In genomic region chr15:3582807-3583636, GRCm38 (mm10) we compare ENCODE assay signal across 9 mouse cellular contexts. TPM values are rescaled to one million over a fixed set of nuclear protein-coding genes. Genes with fewer than 3 reads are reported as not detected.
A peak's percentile ranks its signal among the peaks of the same experiment; 100 is the strongest.
DNase-seq lines count a peak whose midpoint lies in the region; ATAC-seq and TF ChIP-seq lines count a peak whose summit lies in the region.
"Had no signal": no experiment of that assay in that cellular context is flagged by ENCODE, and none has a peak within 500 bp of the region (broad histone marks: within the 10 kb centered on the region; RNA-seq: fewer than 3 reads in every experiment).

Gene Ghr, minus strand, starts transcription at chr15:3583492.

- no peak within 1 kb of the TSS for H3K9ac ChIP-seq in CH12.LX (ENCODE audit: insufficient read depth, low read depth)
- peak within 1 kb of the TSS; percentile 71 for H3K9ac ChIP-seq in forebrain, embryonic 13.5 days
- H3K9ac ChIP-seq in heart, postnatal 0 days (replicated peaks; ENCODE audit: low read depth, low read length), result peak within 1 kb of the TSS; percentile 88
- peak within 1 kb of the TSS; percentile 49; the same call in 1 of the 2 replicates for H3K9ac ChIP-seq in liver, embryonic 15.5 days
- H3K9ac ChIP-seq in neural tube, embryonic 13.5 days, result peak within 1 kb of the TSS; percentile 75

- H3K79me2 ChIP-seq in CH12.LX (replicated peaks; ENCODE audit: control insufficient read depth, extremely low read depth, insufficient read depth, poor library complexity, severe bottlenecking), result no peaks in the 10 kb centered on the region

- H3K4me3 ChIP-seq in CH12.LX (replicated peaks in 1 of 3; ENCODE audit: low read depth in 2 of 3, low read length in 2 of 3, poor library complexity in 1 of 3), result peak within 1 kb of the TSS in 2 of 3 experiments; percentile 46 to 53
- peak within 1 kb of the TSS; percentile 58 for H3K4me3 ChIP-seq in forebrain, embryonic 13.5 days
- H3K4me3 ChIP-seq in heart, postnatal 0 days (ENCODE audit: low read depth, low read length), result peak within 1 kb of the TSS; percentile 98
- H3K4me3 ChIP-seq in liver, embryonic 15.5 days (replicated peaks), result peak within 1 kb of the TSS; percentile 59
- H3K4me3 ChIP-seq in neural tube, embryonic 13.5 days, result peak within 1 kb of the TSS; percentile 62

- no peak for TF ChIP-seq POLR2A in CH12.LX (IDR thresholded peaks at IDR 0.05; ENCODE audit: low read depth, low read length)

- in situ Hi-C loops in CH12.LX (cut with MboI; ENCODE audit: low pct_ligation_motif_present, low pct_unique_long_range_greater_than_20kb, low sequenced_read_pairs), result no loop called here

- dilution Hi-C loops in CH12.LX (cut with MboI; ENCODE audit: extremely low pct_ligation_motif_present, extremely low pct_unique_long_range_greater_than_20kb, low sequenced_read_pairs), result no loop called here

- peak; percentile 66 for DNase-seq in CH12.LX (ENCODE audit: extremely low read depth)
- peak; percentile 63 for DNase-seq in c-Kit-positive CD71-negative TER-119-negative erythroid progenitor cells, embryonic 14.5 days (ENCODE audit: low read depth)
- peak; percentile 90 for DNase-seq in heart, postnatal 0 days (ENCODE audit: low spot score)
- peak; percentile 88 to 93 for DNase-seq in kidney, postnatal 4 days
- DNase-seq in testis, postnatal 10 days (ENCODE audit: low spot score), result peak; percentile 86

- no peak within 1 kb of the TSS for H3K27ac ChIP-seq in CH12.LX (ENCODE audit: insufficient read depth, low read depth)
- peak within 1 kb of the TSS; percentile 85 for H3K27ac ChIP-seq in forebrain, embryonic 13.5 days
- peak within 1 kb of the TSS; percentile 98 for H3K27ac ChIP-seq in heart, postnatal 0 days (ENCODE audit: low read depth)
- peak within 1 kb of the TSS; percentile 83 for H3K27ac ChIP-seq in liver, embryonic 15.5 days (replicated peaks)
- H3K27ac ChIP-seq in neural tube, embryonic 13.5 days (replicated peaks), result peak within 1 kb of the TSS; percentile 91
- H3K27ac ChIP-seq: macrophage had no signal

- no peaks in the 10 kb centered on the region for H3K27me3 ChIP-seq in CH12.LX (replicated peaks)
- H3K27me3 ChIP-seq in forebrain, embryonic 13.5 days, result 0 out of 2 replicates have a peak, but pooled peaks cover 2% of the 10 kb centered on the region
- H3K27me3 ChIP-seq in heart, postnatal 0 days (ENCODE audit: control insufficient read depth, insufficient read depth, low read length), result no peaks in the 10 kb centered on the region
- peaks cover 18% of the 10 kb centered on the region for H3K27me3 ChIP-seq in liver, embryonic 15.5 days
- H3K27me3 ChIP-seq in neural tube, embryonic 13.5 days, result no peaks in the 10 kb centered on the region

- peak; percentile 30 for TF ChIP-seq RAD21 in CH12.LX (IDR thresholded peaks at IDR 0.05; ENCODE audit: low read depth, low read length)

- ATAC-seq in forebrain, embryonic 13.5 days, result peak; percentile 96
- ATAC-seq in heart, postnatal 0 days (ENCODE audit: insufficient read depth, low read depth), result peak; percentile 88
- ATAC-seq in liver, embryonic 15.5 days (ENCODE audit: insufficient read depth), result peak; percentile 76
- peak; percentile 96 for ATAC-seq in neural tube, embryonic 13.5 days (ENCODE audit: low read depth)

- under 1% methylated on average over 47 of the region's 52 CpGs for WGBS in forebrain, embryonic 13.5 days
- WGBS in heart, postnatal 0 days, result under 1% methylated on average over 42 of the region's 52 CpGs
- under 1% methylated on average over 48 of the region's 52 CpGs for WGBS in liver, embryonic 15.5 days (ENCODE audit: insufficient replicate concordance)
- WGBS in neural tube, embryonic 13.5 days, result under 1% methylated on average over 44 of the region's 52 CpGs

- TF ChIP-seq CTCF in CH12.LX (conservative IDR thresholded peaks at IDR 0.05 in 1 of 2, IDR thresholded peaks at IDR 0.05 in 1 of 2; ENCODE audit: low read depth in 2 of 2, low read length in 2 of 2), result peak; percentile 32 to 57; a peak in 3 of 4 replicates
- peak; percentile 79 for TF ChIP-seq CTCF in heart, postnatal 0 days (IDR thresholded peaks at IDR 0.05; ENCODE audit: low read depth)

- peak within 1 kb of the TSS; percentile 31 for H3K4me2 ChIP-seq in CH12.LX (ENCODE audit: insufficient read depth, low read depth, poor library complexity, severe bottlenecking)
- H3K4me2 ChIP-seq in forebrain, embryonic 13.5 days, result peak within 1 kb of the TSS; percentile 76
- peak within 1 kb of the TSS; percentile 66 for H3K4me2 ChIP-seq in heart, postnatal 0 days (ENCODE audit: low read depth, low read length)
- H3K4me2 ChIP-seq in liver, embryonic 15.5 days, result peak within 1 kb of the TSS; percentile 66
- H3K4me2 ChIP-seq in neural tube, embryonic 13.5 days, result peak within 1 kb of the TSS; percentile 81

- H3K36me3 ChIP-seq in CH12.LX (replicated peaks in 1 of 2; ENCODE audit: control insufficient read depth in 1 of 2, insufficient read depth in 1 of 2, low read length in 1 of 2), result no peaks in the 10 kb centered on the region
- H3K36me3 ChIP-seq in forebrain, embryonic 13.5 days (ENCODE audit: poor library complexity, severe bottlenecking), result no peaks in the 10 kb centered on the region
- H3K36me3 ChIP-seq in heart, postnatal 0 days (replicated peaks; ENCODE audit: control insufficient read depth, insufficient read depth, low read length), result no peaks in the 10 kb centered on the region
- no peaks in the 10 kb centered on the region for H3K36me3 ChIP-seq in liver, embryonic 15.5 days (replicated peaks)
- H3K36me3 ChIP-seq in neural tube, embryonic 13.5 days, result no peaks in the 10 kb centered on the region

- no peak for TF ChIP-seq EP300 in CH12.LX (IDR thresholded peaks at IDR 0.05; ENCODE audit: low read length)
- no peak for TF ChIP-seq EP300 in heart, postnatal 0 days (IDR thresholded peaks at IDR 0.05; ENCODE audit: low read depth)

- H3K9me3 ChIP-seq in CH12.LX (replicated peaks; ENCODE audit: low read length), result no peaks in the 10 kb centered on the region
- H3K9me3 ChIP-seq in forebrain, embryonic 13.5 days (replicated peaks), result no peaks in the 10 kb centered on the region
- no peaks in the 10 kb centered on the region for H3K9me3 ChIP-seq in heart, postnatal 0 days (replicated peaks; ENCODE audit: control insufficient read depth, low read length)
- H3K9me3 ChIP-seq in liver, embryonic 15.5 days (replicated peaks), result no peaks in the 10 kb centered on the region
- H3K9me3 ChIP-seq in neural tube, embryonic 13.5 days, result no peaks in the 10 kb centered on the region

- H3K4me1 ChIP-seq in CH12.LX (ENCODE audit: control insufficient read depth in 1 of 2, insufficient read depth in 2 of 2), result peaks cover 0 to 8% of the 10 kb centered on the region in 2 experiments; a peak in 2 of 4 replicates
- H3K4me1 ChIP-seq in forebrain, embryonic 13.5 days, result peaks cover 8% of the 10 kb centered on the region
- peaks cover 18% of the 10 kb centered on the region for H3K4me1 ChIP-seq in heart, postnatal 0 days (ENCODE audit: control insufficient read depth, insufficient read depth)
- H3K4me1 ChIP-seq in liver, embryonic 15.5 days (replicated peaks), result 0 out of 2 replicates have a peak, but pooled peaks cover 5% of the 10 kb centered on the region
- peaks cover 10% of the 10 kb centered on the region for H3K4me1 ChIP-seq in neural tube, embryonic 13.5 days (replicated peaks)

TF ChIP-seq in CH12.LX, 34 proteins besides CTCF, POLR2A, EP300 and RAD21:
- TF ChIP-seq POLR2AphosphoS2 (IDR thresholded peaks at IDR 0.05; ENCODE audit: low read depth, low read length) (no peak), SIN3A (IDR thresholded peaks at IDR 0.05; ENCODE audit: low read length) (no peak), NELFE (IDR thresholded peaks at IDR 0.05; ENCODE audit: low read depth, low read length) (no peak), GABPA (IDR thresholded peaks at IDR 0.05; ENCODE audit: insufficient replicate concordance, low read depth, low read length) (no peak), SMC3 (IDR thresholded peaks at IDR 0.05; ENCODE audit: low read depth, low read length) (peak; percentile 26; the same call in 1 of the 2 replicates)

RNA-seq across cellular contexts. Expression of gene Ghr, which starts in this region (rescaled TPM):
- 0.17 and 0.42 TPM in 2 replicates for total RNA-seq in CH12.LX (2012; rRNA removed)
- 1.3 and 1.7 TPM in 2 replicates for total RNA-seq in CH12.LX (2014; rRNA removed)
- polyA plus RNA-seq in CH12.LX (2012; ENCODE audit: insufficient read length, low read depth), result 0.89 and 1.1 TPM in 2 replicates
- polyA plus RNA-seq in forebrain, embryonic 13.5 days (2015; fragmentation: Nextera tagmentation; extraction: Ambion mirVana), result 3.9 and 4.1 TPM in 2 replicates
- total RNA-seq in heart, postnatal 0 days (2014; rRNA removed; ENCODE audit: low replicate concordance), result 45.1 and 57.3 TPM in 2 replicates
- 67.5 and 70.5 TPM in 2 replicates for polyA plus RNA-seq in heart, postnatal 0 days (2015; fragmentation: Nextera tagmentation; extraction: Ambion mirVana)
- polyA plus RNA-seq in liver, embryonic 15.5 days (2015; fragmentation: Nextera tagmentation; extraction: Ambion mirVana), result 22.4 and 25.5 TPM in 2 replicates
- polyA plus RNA-seq in neural tube, embryonic 13.5 days (2015; fragmentation: Nextera tagmentation; extraction: Ambion mirVana), result 14.9 and 15.2 TPM in 2 replicates
- polyA plus RNA-seq: macrophage had no signal

Comparison
In these comparisons a context has a peak if more than half of its experiments do, and no peak if none do; other contexts are left out.
1. RNA of gene Ghr (total RNA-seq): 45.1 to 57.3 TPM in heart, postnatal 0 days; 0.17 to 1.7 TPM in CH12.LX; every median in the first group is over 10 times any median in the second.
2. H3K4me2 ChIP-seq: peak in every context shown above with its lines; median percentile 81 in neural tube, embryonic 13.5 days; 76 in forebrain, embryonic 13.5 days; 66 in heart, postnatal 0 days; 66 in liver, embryonic 15.5 days; 31 in CH12.LX.
3. Peak in every context shown above with its lines, with median percentiles within 50 percentile points of each other: DNase-seq, H3K4me3 ChIP-seq and ATAC-seq.